ENCODE assay signal across 17 mouse cellular contexts in the genomic region with DNA sequence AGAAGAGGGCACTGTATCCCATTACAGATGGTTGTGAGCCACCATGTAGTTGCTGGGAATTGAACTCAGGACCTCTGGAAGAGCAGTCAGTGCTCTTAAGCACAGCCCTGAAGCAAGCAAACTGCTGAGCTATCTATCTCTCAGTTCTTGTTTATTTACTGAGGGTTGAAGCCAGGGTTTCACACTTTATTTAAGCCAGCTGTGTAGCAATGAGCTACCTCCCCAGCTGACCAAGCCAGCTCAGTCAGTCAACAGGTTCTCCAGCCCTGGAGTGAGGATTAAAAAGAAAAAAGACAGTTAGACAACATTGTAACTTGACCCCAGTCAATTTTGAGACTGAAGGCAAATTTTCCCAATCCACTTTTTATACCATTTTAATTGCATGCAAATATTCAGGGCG. TPM values are rescaled to one million over a fixed set of nuclear protein-coding genes. Genes with fewer than 3 reads are reported as not detected.
"Had no signal": no experiment of that assay in that cellular context is flagged by ENCODE, and none has a peak within 500 bp of the region (broad histone marks: within the 10 kb centered on the region; RNA-seq: fewer than 3 reads in every experiment).

No protein-coding gene starts in this region.

- H3K4me2 ChIP-seq: kidney, embryonic 15.5 days; limb, embryonic 13.5 days; liver, embryonic 15.5 days; lung, embryonic 14.5 days; midbrain, embryonic 11.5 days; neural tube, embryonic 15.5 days had no signal

- H3K27me3 ChIP-seq: kidney, embryonic 15.5 days; limb, embryonic 13.5 days; neural tube, embryonic 15.5 days had no signal

- DNase-seq: kidney, adult 18-20 months; kidney, postnatal 14 days; layer of hippocampus, postnatal 36 days; left cerebral cortex, postnatal 4 days; lung, embryonic 14.5 days; lung, postnatal 10 days; lung, postnatal 4 days; right cerebral cortex, adult 18-20 months; right cerebral cortex, postnatal 25 days; thymus, postnatal 14 days had no signal

- H3K4me3 ChIP-seq: kidney, embryonic 15.5 days; limb, embryonic 13.5 days; liver, embryonic 15.5 days; megakaryocyte, embryonic 14.5 days; myocyte; neural tube, embryonic 15.5 days had no signal

- H3K36me3 ChIP-seq: kidney, embryonic 15.5 days; limb, embryonic 13.5 days; liver, embryonic 15.5 days; neural tube, embryonic 15.5 days had no signal

- H3K9me3 ChIP-seq: kidney, embryonic 15.5 days; limb, embryonic 13.5 days; liver, embryonic 15.5 days; neural tube, embryonic 15.5 days had no signal

- H3K27ac ChIP-seq: kidney, embryonic 15.5 days; limb, embryonic 13.5 days; liver, embryonic 15.5 days; neural tube, embryonic 15.5 days had no signal

- H3K9ac ChIP-seq: kidney, embryonic 15.5 days; limb, embryonic 13.5 days; liver, embryonic 15.5 days; lung, embryonic 14.5 days; neural tube, embryonic 15.5 days had no signal

RNA-seq across cellular contexts. Expression of gene Hsd17b14, which starts 19.0 kb away (rescaled TPM):
- total RNA-seq: left cerebral cortex, postnatal 4 days had no signal
- polyA plus RNA-seq: neural tube, embryonic 15.5 days had no signal
